ENCODE assay signal across 20 mouse cellular contexts in genomic region chr16:8856820-8857219, GRCm38 (mm10). TPM values are rescaled to one million over a fixed set of nuclear protein-coding genes. Genes with fewer than 3 reads are reported as not detected.
DNase-seq lines count a peak whose midpoint lies in the region; TF ChIP-seq lines count a peak whose summit lies in the region.
"Had no signal": no experiment of that assay in that cellular context is flagged by ENCODE, and none has a peak within 500 bp of the region (broad histone marks: within the 10 kb centered on the region; RNA-seq: fewer than 3 reads in every experiment).

No protein-coding gene starts in this region.

- peaks cover 0 to under 1% of the 10 kb centered on the region in 2 experiments; a peak in 1 of 4 replicates for H3K4me1 ChIP-seq in CH12.LX (ENCODE audit: control insufficient read depth in 1 of 2, insufficient read depth in 2 of 2)
- H3K4me1 ChIP-seq in MEL (ENCODE audit: control insufficient read depth in 1 of 2, insufficient read depth in 2 of 2, low read length in 2 of 2) = peaks cover 0 to 7% of the 10 kb centered on the region in 2 experiments; a peak in 1 of 4 replicates

- H3K36me3 ChIP-seq in CH12.LX (replicated peaks in 1 of 2; ENCODE audit: control insufficient read depth in 1 of 2, insufficient read depth in 1 of 2, low read length in 1 of 2) = peaks cover 59 to 96% of the 10 kb centered on the region in 2 experiments
- H3K36me3 ChIP-seq in MEL (ENCODE audit: control insufficient read depth in 1 of 2, insufficient read depth in 2 of 2, low read length in 2 of 2) = peaks cover 28 to 33% of the 10 kb centered on the region in 2 experiments

- in situ Hi-C loops in CH12.LX (cut with MboI; ENCODE audit: low pct_ligation_motif_present, low pct_unique_long_range_greater_than_20kb, low sequenced_read_pairs) = loop anchor here (5.0 kb wide), 1 partner anchor 35 kb away; no protein-coding TSS in a partner anchor

- H3K4me2 ChIP-seq in CH12.LX (ENCODE audit: insufficient read depth, low read depth, poor library complexity, severe bottlenecking) = no peak overlapping the region

- no peak for TF ChIP-seq EP300 in CH12.LX (IDR thresholded peaks at IDR 0.05; ENCODE audit: low read length)
- no peak for TF ChIP-seq EP300 in MEL (IDR thresholded peaks at IDR 0.05; ENCODE audit: low read depth in 1 of 2, low read length in 2 of 2)

- H3K79me2 ChIP-seq in CH12.LX (replicated peaks; ENCODE audit: control insufficient read depth, extremely low read depth, insufficient read depth, poor library complexity, severe bottlenecking) = peaks cover 17% of the 10 kb centered on the region
- peaks cover 5% of the 10 kb centered on the region for H3K79me2 ChIP-seq in MEL (ENCODE audit: control insufficient read depth, insufficient read depth, low read length, poor library complexity)

- TF ChIP-seq CTCF in CH12.LX (conservative IDR thresholded peaks at IDR 0.05 in 1 of 2, IDR thresholded peaks at IDR 0.05 in 1 of 2; ENCODE audit: low read depth in 2 of 2, low read length in 2 of 2) = no peak
- TF ChIP-seq CTCF in MEL (IDR thresholded peaks at IDR 0.05 in 2 of 3, conservative IDR thresholded peaks at IDR 0.05 in 1 of 3; ENCODE audit: control insufficient read depth in 1 of 3, insufficient read depth in 1 of 3, low read depth in 2 of 3, low read length in 3 of 3, poor library complexity in 1 of 3, severe bottlenecking in 1 of 3) = no peak

- H3K9ac ChIP-seq in CH12.LX (ENCODE audit: insufficient read depth, low read depth) = no peak overlapping the region
- H3K9ac ChIP-seq in MEL (ENCODE audit: control insufficient read depth, low read depth, low read length, poor library complexity, severe bottlenecking) = no peak overlapping the region

- no peak for TF ChIP-seq RAD21 in CH12.LX (IDR thresholded peaks at IDR 0.05; ENCODE audit: low read depth, low read length)
- TF ChIP-seq RAD21 in MEL (IDR thresholded peaks at IDR 0.05; ENCODE audit: low read depth, low read length) = no peak

- H3K4me3 ChIP-seq in CH12.LX (replicated peaks in 1 of 3; ENCODE audit: low read depth in 2 of 3, low read length in 2 of 3, poor library complexity in 1 of 3) (no peak overlapping the region), MEL (ENCODE audit: control insufficient read depth in 1 of 2, insufficient read depth in 1 of 2, low read depth in 2 of 2, low read length in 2 of 2) (no peak overlapping the region)

- H3K27ac ChIP-seq in CH12.LX (ENCODE audit: insufficient read depth, low read depth) (no peak overlapping the region), MEL (ENCODE audit: control insufficient read depth, low read depth, low read length) (no peak overlapping the region)

- H3K27me3 ChIP-seq in CH12.LX (replicated peaks) (no peaks in the 10 kb centered on the region), MEL (ENCODE audit: control insufficient read depth in 1 of 2, insufficient read depth in 2 of 2, low read length in 2 of 2) (no peaks in the 10 kb centered on the region)
- H3K27me3 ChIP-seq: Patski had no signal

- no peak for DNase-seq in CH12.LX (ENCODE audit: extremely low read depth)
- DNase-seq in MEL (ENCODE audit: low read depth, low spot score) = no peak
- DNase-seq in induced T-regulatory cell, adult 2 months (ENCODE audit: low read depth) = peak; percentile 6
- DNase-seq in urinary bladder, postnatal 14 days (ENCODE audit: low spot score) = no peak
- no peak for DNase-seq in urinary bladder, postnatal 25 days (ENCODE audit: low spot score)
- DNase-seq in retina, embryonic 14.5 days (ENCODE audit: low spot score) = no peak
- DNase-seq: adrenal gland, adult 2 months; adrenal gland, adult 8-10 months; adrenal gland, postnatal 10 days; adrenal gland, postnatal 14 days; adrenal gland, postnatal 25 days; adrenal gland, postnatal 36 days; B cell, adult 2 months; cerebellum, adult 11 months; cerebellum, adult 11-12 months; cerebellum, adult 18-20 months; cerebellum, adult 2 months; cerebellum, adult 8-10 months had no signal

- H3K9me3 ChIP-seq in CH12.LX (replicated peaks; ENCODE audit: low read length) (no peaks in the 10 kb centered on the region), MEL (replicated peaks; ENCODE audit: insufficient read depth, low read length) (no peaks in the 10 kb centered on the region)
- H3K9me3 ChIP-seq: G1E had no signal

- dilution Hi-C loops in CH12.LX (cut with MboI; ENCODE audit: extremely low pct_ligation_motif_present, extremely low pct_unique_long_range_greater_than_20kb, low sequenced_read_pairs) = no loop called here

- no peak for TF ChIP-seq POLR2A in CH12.LX (IDR thresholded peaks at IDR 0.05; ENCODE audit: low read depth, low read length)
- TF ChIP-seq POLR2A in MEL (IDR thresholded peaks at IDR 0.05; ENCODE audit: control insufficient read depth in 1 of 2, insufficient read depth in 1 of 2, low read depth in 1 of 2, low read length in 2 of 2, poor library complexity in 1 of 2) = no peak

TF ChIP-seq in CH12.LX, 34 proteins besides CTCF, POLR2A, EP300 and RAD21:
- peak; percentile 52 for TF ChIP-seq ZKSCAN1 (IDR thresholded peaks at IDR 0.05; ENCODE audit: borderline replicate concordance, low read depth, low read length)
- TF ChIP-seq NELFE (IDR thresholded peaks at IDR 0.05; ENCODE audit: low read depth, low read length) = no peak
- TF ChIP-seq ELF1 (IDR thresholded peaks at IDR 0.05; ENCODE audit: low read depth, low read length) = no peak

TF ChIP-seq in MEL, 35 proteins besides CTCF, POLR2A, EP300 and RAD21:
- TF ChIP-seq ZKSCAN1 (IDR thresholded peaks at IDR 0.05; ENCODE audit: low read depth, low read length) (peak; percentile 91), MYC (IDR thresholded peaks at IDR 0.05; ENCODE audit: low read depth, low read length) (no peak)

RNA-seq across cellular contexts. Expression of gene 1810013L24Rik, which starts 26.9 kb away (rescaled TPM):
- total RNA-seq in CH12.LX (2012; rRNA removed) (27.1 and 30.7 TPM in 2 replicates), CH12.LX (2014; rRNA removed) (30.0 and 32.8 TPM in 2 replicates), MEL (2012; rRNA removed) (25.3 and 27.6 TPM in 2 replicates)
- polyA plus RNA-seq in CH12.LX (2012; ENCODE audit: insufficient read length, low read depth) (44.2 and 47.7 TPM in 2 replicates), MEL (2012; ENCODE audit: insufficient read depth in 1 of 2, insufficient read length in 2 of 2, low read depth in 1 of 2, low replicate concordance in 2 of 2, missing spikeins in 1 of 2) (100 to 1,000 TPM in 1 of 2 experiments, 10 to 100 TPM in 1; 29.9 to 154 TPM)

Comparison
In these comparisons a context has a peak if more than half of its experiments do, and no peak if none do; other contexts are left out.
1. Of the 35 proteins assayed by ChIP-seq in both MEL and CH12.LX: peak only in MEL: none; only in CH12.LX: none; in both: ZKSCAN1; in neither: 34.